Mouse (Mus musculus): ENCODE data around the gene Rhof. TPM values are rescaled to one million over a fixed set of nuclear protein-coding genes. Genes with fewer than 3 reads are reported as not detected.

Gene Rhof
- polyA plus RNA-seq, 1 experiment from 2014 or later: 2.8 TPM

DNA sequence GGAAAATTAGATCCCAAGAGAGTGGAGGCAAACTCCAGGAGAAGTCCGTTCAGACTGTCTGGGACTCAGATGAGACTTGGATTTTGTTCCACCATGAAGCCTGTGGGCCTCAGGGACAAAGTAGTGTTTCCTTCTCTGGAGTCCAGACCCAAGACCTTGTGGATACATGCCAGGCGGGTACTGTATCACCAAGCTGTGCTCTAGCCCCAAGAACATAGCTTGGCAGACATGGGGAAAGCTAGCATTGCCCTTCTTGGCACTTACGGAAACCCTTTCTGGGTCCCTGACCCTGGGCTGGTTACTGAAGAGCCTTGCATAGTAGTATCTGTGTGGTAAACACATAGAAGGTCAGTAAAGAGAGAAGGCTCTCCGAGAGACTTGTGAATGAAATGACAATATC is 27.0 kb upstream of the Rhof start:
- H3K4me1 ChIP-seq: no peaks in the 10 kb centered on the region
- ATAC-seq (ENCODE audit: low FRiP score): no peak
- no peaks in the 10 kb centered on the region for H3K9me3 ChIP-seq (replicated peaks)
- 99% methylated on average over 4 of the region's 4 CpGs for WGBS
- H3K9ac ChIP-seq: no peak overlapping the region
- H3K36me3 ChIP-seq: peaks cover 85% of the 10 kb centered on the region
- no peak overlapping the region for H3K27ac ChIP-seq
- H3K4me2 ChIP-seq (replicated peaks): no peak overlapping the region
- no peaks in the 10 kb centered on the region for H3K27me3 ChIP-seq
- no peak overlapping the region for H3K4me3 ChIP-seq

DNA sequence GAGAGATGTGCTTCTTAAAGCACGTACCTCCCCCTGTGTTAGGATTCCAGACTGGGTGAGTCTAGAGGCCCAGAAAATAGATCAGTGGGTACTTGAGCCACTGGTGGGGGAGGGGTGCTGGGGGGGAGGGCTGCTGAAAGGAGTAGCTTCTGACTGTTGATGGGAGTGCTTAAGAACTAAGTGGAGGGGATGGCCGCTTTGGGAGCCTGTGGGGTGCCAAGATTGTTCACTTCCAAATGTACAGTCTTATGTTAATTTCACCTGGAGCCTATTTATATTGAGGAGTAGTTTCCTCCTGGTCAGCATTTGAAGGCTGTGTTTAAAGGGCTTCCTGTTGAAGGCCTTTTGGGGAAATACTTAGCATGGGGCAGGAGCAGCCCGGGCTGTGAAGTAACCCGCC is 25.5 kb upstream of the Rhof start:
- Histone ChIP-seq H3K4me2 (replicated peaks) (no peak overlapping the region), H3K27me3 (no peaks in the 10 kb centered on the region), H3K9ac (no peak overlapping the region), H3K4me1 (no peaks in the 10 kb centered on the region), H3K36me3 (peaks cover 84% of the 10 kb centered on the region), H3K27ac (no peak overlapping the region), H3K9me3 (replicated peaks) (no peaks in the 10 kb centered on the region), H3K4me3 (no peak overlapping the region)
- 94% methylated on average over 4 of the region's 4 CpGs for WGBS
- no peak for ATAC-seq (ENCODE audit: low FRiP score)

DNA sequence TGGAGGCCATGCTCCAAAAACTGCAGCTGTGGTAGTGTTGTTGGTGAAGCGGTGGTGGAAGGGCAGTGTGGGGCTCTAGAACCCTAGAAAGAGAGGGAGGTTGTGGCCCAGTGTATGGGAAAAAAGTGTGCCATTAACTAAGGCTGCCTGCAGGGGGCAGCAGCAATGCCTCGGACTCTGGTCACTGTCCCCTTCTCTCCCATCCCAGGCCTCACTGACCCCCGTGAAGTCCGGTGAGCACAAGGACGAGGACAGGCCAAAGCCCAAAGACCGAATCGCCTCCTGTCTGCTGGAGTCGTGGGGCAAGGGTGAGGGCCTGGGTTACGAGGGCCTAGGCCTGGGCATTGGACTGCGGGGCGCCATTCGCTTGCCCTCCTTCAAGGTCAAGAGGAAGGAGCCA is 24.3 kb upstream of the Rhof start:
- Histone ChIP-seq H3K4me2 (replicated peaks) (no peak overlapping the region), H3K27me3 (no peaks in the 10 kb centered on the region), H3K27ac (no peak overlapping the region), H3K4me3 (no peak overlapping the region), H3K4me1 (0 out of 2 replicates have a peak, but pooled peaks cover under 1% of the 10 kb centered on the region), H3K9me3 (replicated peaks) (no peaks in the 10 kb centered on the region), H3K9ac (no peak overlapping the region), H3K36me3 (peaks cover 84% of the 10 kb centered on the region)
- ATAC-seq (ENCODE audit: low FRiP score): no peak
- WGBS: 86% methylated on average over 12 of the region's 12 CpGs

DNA sequence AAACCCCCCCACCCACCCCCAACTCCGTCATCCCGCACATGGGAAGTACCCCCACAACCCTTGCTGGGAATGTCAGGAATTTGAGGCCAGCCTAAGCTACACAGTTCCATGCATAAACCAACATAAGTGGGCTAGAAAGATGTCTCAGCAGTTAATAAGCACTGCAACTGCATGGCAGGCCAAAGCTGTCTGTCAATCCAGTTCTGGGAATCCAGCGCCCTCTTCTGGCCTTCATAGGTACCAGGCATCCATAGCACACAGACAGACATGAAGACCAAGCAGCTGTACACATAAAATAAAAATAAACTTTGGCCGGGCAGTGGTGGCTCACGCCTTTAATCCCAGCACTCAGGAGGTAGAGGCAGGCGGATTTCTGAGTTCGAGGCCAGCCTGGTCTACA is 22.9 kb upstream of the Rhof start:
- no peak overlapping the region for H3K27ac ChIP-seq
- H3K4me3 ChIP-seq: no peak overlapping the region
- no peaks in the 10 kb centered on the region for H3K27me3 ChIP-seq
- ATAC-seq (ENCODE audit: low FRiP score): 0 out of 2 replicates have a peak, but pooled peaks have one; percentile 32
- H3K9me3 ChIP-seq (replicated peaks): no peaks in the 10 kb centered on the region
- WGBS: 66% methylated on average over 7 of the region's 7 CpGs
- no peak overlapping the region for H3K9ac ChIP-seq
- no peak overlapping the region for H3K4me2 ChIP-seq (replicated peaks)
- H3K4me1 ChIP-seq: peaks cover 13% of the 10 kb centered on the region
- peaks cover 79% of the 10 kb centered on the region for H3K36me3 ChIP-seq

DNA sequence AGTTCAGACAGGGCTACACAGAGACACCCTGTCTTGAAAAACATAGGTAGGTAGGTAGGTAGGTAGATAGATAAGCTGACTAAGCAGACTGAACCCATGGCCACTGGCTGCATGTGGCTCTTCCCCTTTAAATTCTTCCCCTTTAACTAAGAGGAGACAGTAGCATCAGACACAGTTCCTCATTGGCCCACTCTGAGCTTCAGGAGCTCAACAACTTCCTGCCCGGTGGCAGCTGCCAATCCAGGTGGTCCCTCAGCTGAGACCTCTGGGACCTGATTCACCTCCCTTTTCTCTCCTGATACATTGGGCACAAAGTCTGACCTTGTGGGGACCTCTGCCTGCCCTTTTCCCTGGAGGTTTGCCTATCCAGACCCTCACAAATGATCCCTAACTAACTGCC is 20.4 kb upstream of the Rhof start:
- Histone ChIP-seq H3K9ac (no peak overlapping the region), H3K4me2 (replicated peaks) (no peak overlapping the region), H3K27me3 (no peaks in the 10 kb centered on the region), H3K27ac (no peak overlapping the region), H3K4me1 (peaks cover 39% of the 10 kb centered on the region), H3K9me3 (replicated peaks) (no peaks in the 10 kb centered on the region), H3K36me3 (peaks cover 73% of the 10 kb centered on the region), H3K4me3 (no peak overlapping the region)
- no peak for ATAC-seq (ENCODE audit: low FRiP score)
- 73% methylated on average over 1 of the region's 1 CpGs for WGBS

DNA sequence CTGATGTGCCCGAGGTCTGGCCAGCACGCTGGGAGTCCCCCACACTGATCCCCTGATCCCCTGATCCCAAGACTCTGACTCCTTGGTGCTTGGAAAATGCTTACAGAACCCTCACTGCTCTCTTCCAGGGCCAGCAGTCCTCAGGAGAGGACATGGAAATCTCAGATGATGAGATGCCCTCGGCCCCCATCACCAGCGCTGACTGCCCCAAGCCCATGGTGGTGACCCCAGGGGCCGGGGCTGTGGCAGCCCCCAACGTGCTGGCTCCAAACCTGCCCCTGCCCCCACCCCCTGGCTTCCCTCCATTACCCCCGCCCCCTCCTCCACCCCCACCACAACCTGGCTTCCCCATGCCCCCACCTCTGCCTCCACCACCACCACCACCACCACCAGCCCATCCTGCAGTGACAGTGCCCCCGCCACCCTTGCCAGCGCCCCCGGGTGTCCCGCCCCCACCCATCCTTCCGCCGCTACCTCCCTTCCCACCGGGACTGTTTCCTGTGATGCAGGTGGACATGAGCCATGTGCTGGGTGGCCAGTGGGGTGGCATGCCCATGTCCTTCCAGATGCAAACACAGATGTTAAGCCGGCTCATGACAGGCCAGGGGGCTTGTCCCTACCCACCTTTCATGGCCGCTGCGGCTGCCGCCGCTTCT is 19.3 kb upstream of the Rhof start:
- Histone ChIP-seq H3K4me3 (no peak overlapping the region), H3K36me3 (peaks cover 73% of the 10 kb centered on the region), H3K4me2 (replicated peaks) (no peak overlapping the region), H3K4me1 (peaks cover 41% of the 10 kb centered on the region), H3K9ac (no peak overlapping the region), H3K9me3 (replicated peaks) (no peaks in the 10 kb centered on the region), H3K27me3 (no peaks in the 10 kb centered on the region), H3K27ac (no peak overlapping the region)
- 92% methylated on average over 17 of the region's 19 CpGs for WGBS
- ATAC-seq (ENCODE audit: low FRiP score): no peak

DNA sequence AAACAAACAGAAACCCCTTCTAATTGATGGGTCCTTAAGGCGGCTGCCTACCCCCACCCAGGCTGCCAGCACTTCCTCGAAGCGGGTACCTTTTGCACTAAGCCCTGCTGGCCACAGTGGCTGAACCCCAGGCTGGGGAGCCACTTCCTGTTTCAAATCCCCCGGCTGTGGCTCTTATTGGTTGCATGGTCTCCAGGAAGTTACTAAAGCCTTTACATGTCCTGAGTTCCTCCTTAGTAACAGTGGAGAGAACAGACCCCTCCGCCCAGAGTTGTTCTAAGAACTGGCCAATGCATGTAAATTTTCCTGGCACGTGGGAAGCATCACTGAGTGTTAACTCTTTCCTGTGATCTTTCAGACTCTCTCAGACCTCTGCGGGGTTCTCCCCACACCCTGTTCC is 18.6 kb upstream of the Rhof start:
- ATAC-seq (ENCODE audit: low FRiP score): no peak
- Histone ChIP-seq H3K9me3 (replicated peaks) (no peaks in the 10 kb centered on the region), H3K4me2 (replicated peaks) (peak overlapping the region; percentile 62), H3K27ac (peak overlapping the region; percentile 0; the same call in 1 of the 2 replicates), H3K9ac (peak overlapping the region; percentile 54; the same call in 1 of the 2 replicates), H3K4me1 (peaks cover 47% of the 10 kb centered on the region), H3K4me3 (peak overlapping the region; percentile 35; the same call in 1 of the 2 replicates), H3K36me3 (peaks cover 76% of the 10 kb centered on the region), H3K27me3 (no peaks in the 10 kb centered on the region)
- WGBS: 51% methylated on average over 7 of the region's 7 CpGs

DNA sequence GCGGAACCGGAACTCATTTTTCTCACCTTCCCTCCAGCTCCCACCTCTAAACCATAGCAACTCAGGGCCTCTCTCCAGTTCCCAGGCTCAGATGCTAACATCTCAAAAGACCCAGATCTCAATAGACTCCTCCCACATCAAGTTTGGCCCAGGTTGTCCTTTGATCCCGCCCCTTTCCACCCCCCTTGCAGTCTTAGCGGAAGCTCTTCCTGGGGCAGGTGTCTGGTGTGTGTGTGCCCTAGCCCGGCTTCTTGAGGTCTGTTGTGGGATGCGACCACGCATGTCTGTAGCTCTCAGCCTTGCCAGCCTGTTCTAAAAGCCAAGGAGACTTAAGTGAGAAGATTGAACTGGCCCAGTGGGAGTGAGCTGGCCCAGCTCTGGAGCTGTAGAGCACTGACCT is 18.1 kb upstream of the Rhof start:
- H3K27me3 ChIP-seq: no peaks in the 10 kb centered on the region
- H3K9me3 ChIP-seq (replicated peaks): no peaks in the 10 kb centered on the region
- no peak for ATAC-seq (ENCODE audit: low FRiP score)
- 49% methylated on average over 7 of the region's 7 CpGs for WGBS
- H3K9ac ChIP-seq: peak overlapping the region; percentile 54
- peaks cover 51% of the 10 kb centered on the region for H3K4me1 ChIP-seq
- peak overlapping the region; percentile 62 for H3K4me2 ChIP-seq (replicated peaks)
- H3K4me3 ChIP-seq: peak overlapping the region; percentile 35
- peaks cover 76% of the 10 kb centered on the region for H3K36me3 ChIP-seq
- peak overlapping the region; percentile 0; the same call in 1 of the 2 replicates for H3K27ac ChIP-seq

DNA sequence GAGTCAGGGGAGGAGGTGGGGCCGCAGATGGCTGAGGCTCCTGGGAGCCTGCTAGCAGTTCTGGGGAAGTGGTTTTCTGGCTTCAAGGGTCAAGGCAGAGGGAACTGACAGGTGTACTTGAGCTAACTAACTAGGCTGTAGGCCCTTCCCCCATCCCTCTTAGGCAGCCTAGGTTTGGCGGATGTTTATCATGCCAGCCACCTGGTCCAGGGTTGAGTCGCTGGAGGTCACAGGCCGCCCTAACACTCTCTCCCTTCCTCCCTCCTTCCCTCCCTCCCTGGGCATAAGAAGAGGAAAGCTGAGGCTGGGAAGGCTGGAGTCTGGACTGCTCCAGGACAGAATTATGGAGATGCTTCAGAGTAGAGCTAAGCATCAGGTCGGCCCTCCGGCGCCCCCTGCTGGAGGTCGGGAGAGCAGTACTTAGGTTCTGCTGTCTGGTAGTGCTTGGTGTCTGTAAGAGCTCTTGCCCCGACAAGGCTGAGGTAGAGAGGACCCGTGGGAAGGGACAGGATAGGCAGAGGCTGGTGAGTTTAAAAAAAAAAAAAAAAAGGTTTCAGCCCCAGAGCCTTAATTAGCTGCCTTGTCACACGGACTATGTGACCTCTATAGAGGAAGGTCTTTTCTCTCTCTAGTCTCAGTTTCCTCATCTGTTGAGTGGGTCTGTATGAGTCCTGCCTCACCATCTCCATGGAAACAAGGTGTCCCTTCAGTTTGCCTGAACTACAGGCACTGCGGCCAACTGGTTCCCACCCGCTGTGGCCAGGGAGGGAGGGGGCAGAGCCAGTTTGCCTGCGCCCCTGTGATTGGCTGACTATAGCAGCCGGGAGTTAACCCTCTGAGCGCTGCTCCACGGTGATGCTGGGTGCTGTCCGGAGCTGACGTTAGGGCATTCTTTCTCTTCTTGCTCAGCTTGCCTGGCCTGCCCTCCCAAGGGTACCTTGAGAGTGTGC is 17.2 kb upstream of the Rhof start:
- Histone ChIP-seq H3K36me3 (peaks cover 74% of the 10 kb centered on the region), H3K27me3 (no peaks in the 10 kb centered on the region), H3K4me1 (peaks cover 60% of the 10 kb centered on the region), H3K27ac (0 out of 2 replicates have a peak overlapping the region, but pooled peaks have one; percentile 0), H3K9ac (peak overlapping the region; percentile 54), H3K4me3 (peak overlapping the region; percentile 35), H3K4me2 (replicated peaks) (peak overlapping the region; percentile 62), H3K9me3 (replicated peaks) (no peaks in the 10 kb centered on the region)
- ATAC-seq (ENCODE audit: low FRiP score): peak; percentile 83
- WGBS: 9% methylated on average over 19 of the region's 19 CpGs

DNA sequence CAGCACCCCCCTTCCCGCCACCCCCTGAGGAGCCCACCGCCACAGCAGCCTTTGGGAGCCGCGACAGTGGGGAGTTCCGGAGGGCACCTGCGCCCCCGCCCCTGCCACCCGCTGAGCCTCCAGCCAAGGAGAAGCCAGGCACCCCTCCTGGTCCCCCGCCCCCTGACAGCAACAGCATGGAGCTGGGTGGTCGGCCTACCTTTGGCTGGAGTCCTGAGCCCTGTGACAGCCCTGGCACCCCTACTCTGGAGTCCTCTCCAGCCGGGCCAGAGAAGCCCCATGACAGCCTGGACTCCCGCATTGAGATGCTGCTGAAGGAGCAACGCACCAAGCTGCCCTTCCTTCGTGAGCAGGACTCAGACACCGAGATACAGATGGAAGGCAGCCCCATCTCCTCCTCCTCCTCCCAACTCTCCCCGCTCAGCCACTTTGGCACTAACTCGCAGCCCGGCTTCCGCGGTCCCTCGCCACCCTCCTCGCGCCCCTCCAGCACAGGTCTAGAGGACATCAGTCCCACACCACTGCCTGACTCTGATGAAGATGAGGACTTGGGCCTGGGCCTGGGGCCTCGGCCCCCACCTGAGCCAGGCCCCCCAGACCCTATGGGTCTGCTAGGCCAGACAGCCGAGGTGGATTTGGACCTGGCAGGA is 15.7 kb upstream of the Rhof start:
- Histone ChIP-seq H3K4me2 (replicated peaks) (peak overlapping the region; percentile 62; the same call in 1 of the 2 replicates), H3K4me1 (peaks cover 74% of the 10 kb centered on the region), H3K36me3 (peaks cover 59% of the 10 kb centered on the region), H3K9me3 (replicated peaks) (no peaks in the 10 kb centered on the region), H3K4me3 (no peak overlapping the region), H3K9ac (peak overlapping the region; percentile 36; the same call in 1 of the 2 replicates), H3K27ac (no peak overlapping the region), H3K27me3 (no peaks in the 10 kb centered on the region)
- WGBS: 83% methylated on average over 22 of the region's 25 CpGs
- ATAC-seq (ENCODE audit: low FRiP score): no peak

DNA sequence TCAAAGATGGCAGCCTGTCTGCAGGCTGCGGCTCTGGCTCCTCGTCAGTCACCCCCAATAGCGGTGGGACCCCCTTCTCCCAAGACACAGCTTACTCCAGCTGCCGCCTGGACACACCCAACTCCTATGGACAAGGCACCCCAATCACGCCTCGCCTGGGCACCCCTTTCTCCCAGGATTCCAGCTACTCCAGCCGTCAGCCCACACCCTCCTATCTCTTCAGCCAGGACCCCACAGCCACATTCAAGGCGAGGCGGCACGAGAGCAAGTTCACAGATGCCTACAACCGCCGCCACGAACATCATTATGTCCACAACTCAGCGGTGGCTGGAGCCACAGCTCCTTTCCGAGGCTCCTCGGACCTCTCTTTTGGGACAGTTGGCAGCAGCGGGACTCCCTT is 15.1 kb upstream of the Rhof start:
- peaks cover 74% of the 10 kb centered on the region for H3K4me1 ChIP-seq
- H3K9me3 ChIP-seq (replicated peaks): no peaks in the 10 kb centered on the region
- no peaks in the 10 kb centered on the region for H3K27me3 ChIP-seq
- no peak overlapping the region for H3K4me3 ChIP-seq
- no peak overlapping the region for H3K4me2 ChIP-seq (replicated peaks)
- H3K27ac ChIP-seq: no peak overlapping the region
- H3K36me3 ChIP-seq: peaks cover 53% of the 10 kb centered on the region
- ATAC-seq (ENCODE audit: low FRiP score): no peak
- 84% methylated on average over 17 of the region's 17 CpGs for WGBS
- 0 out of 2 replicates have a peak overlapping the region, but pooled peaks have one; percentile 13 for H3K9ac ChIP-seq

DNA sequence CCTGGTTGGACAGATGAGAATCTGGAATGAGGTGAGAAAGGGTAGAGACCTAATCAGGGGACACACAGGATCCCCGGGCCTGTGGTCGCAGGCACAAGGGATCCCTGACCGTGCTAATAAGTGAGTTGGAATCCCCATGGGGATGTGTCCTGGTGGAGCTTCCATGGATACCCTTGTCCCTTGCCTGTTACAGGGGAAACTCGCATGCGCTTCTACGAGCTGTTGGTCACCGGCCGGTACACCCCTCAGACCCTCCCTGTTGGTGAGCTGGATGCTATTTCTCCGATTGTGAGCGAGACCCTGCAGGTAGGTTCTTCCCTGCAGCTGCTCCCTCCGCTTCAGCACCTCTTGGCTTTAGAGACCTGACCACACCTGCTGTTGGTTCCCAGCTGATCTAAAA is 13.9 kb upstream of the Rhof start:
- Histone ChIP-seq H3K9ac (0 out of 2 replicates have a peak overlapping the region, but pooled peaks have one; percentile 33), H3K4me1 (peaks cover 70% of the 10 kb centered on the region), H3K4me3 (no peak overlapping the region), H3K9me3 (replicated peaks) (no peaks in the 10 kb centered on the region), H3K27me3 (no peaks in the 10 kb centered on the region), H3K27ac (no peak overlapping the region), H3K36me3 (peaks cover 41% of the 10 kb centered on the region), H3K4me2 (replicated peaks) (no peak overlapping the region; the same call in 1 of the 2 replicates)
- ATAC-seq (ENCODE audit: low FRiP score): no peak
- 88% methylated on average over 11 of the region's 11 CpGs for WGBS
